Mouse (Mus musculus) frontal cortex, postnatal 36 days (tissue): Measurements from ENCODE around the gene Taok1.

ENCODE experiments used
- DNase-seq, 2 experiments: peaks; one replicate each; pipeline ENCODE4 v3.0.0; 2022; ENCODE audit warnings: low spot score in 2 of 2

Taok1 gene

DNA sequence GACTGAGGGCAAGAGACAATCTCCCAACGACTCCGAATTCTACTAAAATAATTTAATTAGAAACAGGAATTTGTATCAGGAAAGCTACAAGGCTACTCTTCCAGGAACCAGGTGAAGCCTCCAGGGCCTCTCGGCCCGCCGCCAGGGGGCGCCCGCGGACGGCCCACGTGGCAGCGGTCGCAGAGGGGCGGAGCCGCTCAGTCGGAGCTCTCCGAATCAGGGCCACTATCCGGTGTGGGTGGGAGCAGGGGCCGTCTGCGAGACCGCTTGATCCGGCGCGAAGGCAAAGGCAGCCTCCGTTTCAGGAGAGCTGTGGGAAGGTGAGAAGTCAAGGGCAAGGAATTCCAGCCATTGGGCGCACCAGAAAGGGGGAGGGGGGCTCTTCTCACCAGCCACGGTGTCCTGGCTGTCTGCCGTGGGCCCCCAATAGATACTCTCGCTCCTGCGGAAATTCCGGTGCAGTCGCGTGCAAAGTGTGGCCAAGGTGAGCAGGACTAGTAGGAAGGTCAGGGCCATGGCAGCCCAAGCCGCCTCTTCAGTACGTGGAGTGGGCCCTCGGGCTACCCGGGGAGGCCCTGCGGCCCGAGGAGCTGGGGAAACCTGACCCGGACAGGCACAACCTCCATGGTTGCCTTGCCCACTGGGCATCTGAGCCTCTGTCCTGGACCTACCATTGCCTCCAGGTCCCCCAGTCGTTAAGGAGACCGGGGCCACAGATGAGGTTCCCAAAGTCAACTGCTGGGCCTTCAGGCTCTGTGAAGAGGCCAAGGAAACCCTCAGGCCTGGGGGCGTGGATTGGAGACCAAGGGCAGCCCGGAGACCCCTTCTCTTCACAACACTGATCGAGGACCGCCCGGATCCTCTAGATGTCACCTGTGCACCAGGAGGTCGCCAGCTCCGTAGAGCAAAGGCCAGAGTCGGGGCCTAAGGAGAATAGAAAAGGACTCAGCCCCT, 99.3 kb downstream of the Taok1 start:
- DNase-seq: peak in 1 of 2 experiments; percentile 86

- DNase-seq: no peak
These were observed 100.2 kb downstream of the Taok1 start for GRCm38 (mm10) chr11:77507426-77507825.

DNA sequence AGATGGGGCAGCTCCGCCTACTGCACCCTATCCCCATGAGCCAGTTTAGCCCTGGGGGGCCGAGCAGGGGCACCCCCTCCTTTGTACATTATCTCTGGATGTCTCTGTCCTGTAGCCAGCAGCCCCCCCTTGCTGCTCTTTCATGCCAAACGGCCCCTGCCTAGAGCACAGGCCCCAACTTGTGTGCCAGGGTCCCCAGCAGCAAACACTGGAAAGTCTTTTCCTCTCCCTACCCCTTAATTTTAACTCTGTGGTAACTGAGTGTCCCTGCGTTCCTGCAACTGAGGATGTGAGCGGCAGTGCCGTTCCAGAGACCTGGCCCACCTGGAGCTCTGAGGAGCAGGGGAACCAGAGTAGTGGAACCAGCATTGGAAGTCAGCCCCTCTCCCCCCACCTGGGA, 100.7 kb downstream of the Taok1 start:
- DNase-seq: no peak

DNA sequence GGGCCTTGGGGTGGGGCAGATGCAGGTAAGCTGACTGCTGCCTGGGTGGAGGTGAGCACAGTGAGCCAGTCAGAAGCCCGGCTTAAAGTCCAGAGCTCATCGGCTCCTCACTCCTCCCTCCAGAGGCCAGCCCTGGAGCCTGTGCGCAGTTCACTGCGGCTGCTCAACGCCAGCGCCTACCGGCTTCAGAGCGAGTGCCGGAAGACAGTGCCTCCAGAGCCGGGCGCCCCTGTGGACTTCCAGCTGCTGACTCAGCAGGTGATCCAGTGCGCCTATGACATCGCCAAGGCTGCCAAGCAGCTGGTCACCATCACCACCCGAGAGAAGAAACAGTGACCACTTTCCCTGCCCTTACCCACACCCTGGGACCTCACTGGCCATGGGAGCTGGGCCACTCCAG, 101.3 kb downstream of the Taok1 start:
- DNase-seq: no peak

- DNase-seq: no peak
These were observed 102.2 kb downstream of the Taok1 start for GRCm38 (mm10) chr11:77505291-77505980.

DNA sequence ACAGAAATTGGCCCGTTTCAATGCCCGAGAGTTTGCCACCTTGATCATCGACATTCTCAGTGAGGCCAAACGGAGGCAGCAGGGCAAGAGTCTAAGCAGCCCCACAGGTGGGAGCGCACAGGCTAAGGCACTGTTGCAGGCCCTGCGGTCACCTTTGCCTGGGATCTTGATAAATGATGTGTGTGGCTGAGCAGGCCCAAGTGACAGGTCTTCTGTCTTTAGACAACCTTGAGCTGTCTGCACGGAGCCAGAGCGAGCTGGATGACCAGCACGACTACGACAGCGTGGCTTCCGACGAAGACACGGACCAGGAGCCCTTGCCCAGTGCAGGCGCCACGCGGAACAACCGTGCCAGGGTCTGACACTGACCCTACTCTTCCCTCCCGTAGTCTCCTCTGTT, 103.2 kb downstream of the Taok1 start:
- no peak for DNase-seq

GRCm38 (mm10) chr11:77503511-77503910, 104.1 kb downstream of the Taok1 start:
- no peak for DNase-seq

DNA sequence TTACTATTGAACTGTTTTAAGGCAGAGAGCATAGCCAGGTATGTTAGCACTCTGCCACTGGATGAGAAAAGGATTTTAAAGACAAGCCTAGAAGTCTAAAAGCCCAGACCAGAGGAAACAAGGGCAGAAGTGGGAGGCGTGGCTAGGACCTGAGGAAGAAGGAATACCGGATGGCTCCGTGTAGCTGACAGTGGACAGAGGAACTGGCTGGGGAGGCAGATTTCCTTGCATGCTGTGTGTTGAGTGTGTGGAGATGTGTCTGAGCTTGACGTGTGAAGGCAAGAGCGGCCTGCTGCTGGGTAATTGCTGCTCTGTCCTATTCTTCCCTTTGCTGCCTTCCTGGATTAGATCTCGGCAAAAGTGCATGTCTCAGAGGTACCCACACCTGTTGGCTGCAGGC, 105.1 kb downstream of the Taok1 start:
- no peak for DNase-seq

DNA sequence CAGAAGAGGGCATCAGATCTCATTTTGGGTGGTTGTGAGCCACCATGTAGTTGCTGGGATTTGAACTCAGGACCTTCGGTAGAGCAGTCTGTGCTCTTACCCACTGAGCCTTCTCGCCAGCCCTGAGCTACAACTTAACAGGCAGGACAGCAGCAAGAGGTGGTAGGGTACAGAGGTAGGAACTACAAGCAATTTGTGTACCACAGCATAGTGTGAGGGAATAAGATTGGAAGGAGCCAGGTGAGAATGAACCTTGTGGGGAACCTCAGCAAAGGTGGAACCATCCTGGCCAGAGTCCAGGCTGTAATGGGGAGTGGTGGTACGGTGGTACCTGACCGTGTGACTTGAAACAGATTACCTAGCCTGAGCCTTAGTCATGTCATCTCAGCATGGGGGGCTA, 105.6 kb downstream of the Taok1 start:
- DNase-seq: no peak

GRCm38 (mm10) chr11:77501392-77501791, 106.2 kb downstream of the Taok1 start:
- DNase-seq: peak in 1 of 2 experiments; percentile 84

DNA sequence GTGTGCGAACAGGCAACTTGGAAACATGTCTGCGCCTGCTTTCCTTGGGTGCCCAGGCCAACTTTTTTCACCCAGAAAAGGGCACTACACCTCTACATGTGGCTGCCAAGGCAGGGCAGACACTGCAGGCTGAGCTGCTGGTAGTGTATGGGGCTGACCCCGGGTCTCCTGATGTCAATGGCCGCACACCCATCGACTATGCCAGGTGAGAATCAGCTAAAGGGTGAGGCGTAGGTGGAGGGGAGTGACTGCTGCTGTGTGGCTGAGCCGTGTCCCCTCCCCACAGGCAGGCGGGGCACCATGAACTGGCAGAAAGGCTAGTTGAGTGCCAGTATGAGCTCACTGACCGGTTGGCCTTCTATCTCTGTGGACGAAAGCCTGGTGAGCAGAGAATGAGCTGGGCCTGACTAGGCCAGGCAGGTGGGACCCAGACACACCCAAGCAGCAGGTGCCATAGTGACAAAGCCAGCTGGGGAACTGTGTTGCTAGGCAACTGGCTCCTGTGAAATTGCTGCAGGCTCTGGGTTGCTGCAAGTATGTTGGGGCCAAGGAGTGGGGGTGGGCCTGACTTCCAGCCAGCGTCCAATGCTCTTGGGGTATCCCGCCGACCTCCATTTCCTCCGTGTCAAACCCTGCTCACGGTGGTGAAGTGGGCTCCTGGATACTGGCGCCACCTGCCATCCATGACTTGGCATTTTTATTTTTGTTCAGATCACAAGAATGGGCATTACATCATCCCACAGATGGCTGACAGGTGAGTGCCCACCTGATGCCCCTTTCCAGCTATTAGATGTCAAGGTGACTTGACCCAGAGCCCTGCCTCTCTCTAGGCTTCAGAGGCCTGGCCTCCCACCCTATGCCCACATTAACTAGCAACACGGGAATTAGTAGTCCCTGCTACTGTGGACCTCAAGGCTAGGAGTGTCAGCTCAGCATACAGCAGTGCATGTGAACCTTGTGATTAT, 107.0 kb downstream of the Taok1 start:
- peak in 1 of 2 experiments; percentile 74 for DNase-seq

- no peak for DNase-seq
These were observed 108.3 kb downstream of the Taok1 start for GRCm38 (mm10) chr11:77499354-77499753.

GRCm38 (mm10) chr11:77498261-77499139, 109.1 kb downstream of the Taok1 start:
- no peak for DNase-seq

- no peak for DNase-seq
These were observed 109.8 kb downstream of the Taok1 start for GRCm38 (mm10) chr11:77497851-77498250.

- no peak for DNase-seq
These were observed 110.3 kb downstream of the Taok1 start for GRCm38 (mm10) chr11:77497341-77497756.

- no peak for DNase-seq
These were observed 112.1 kb downstream of the Taok1 start for GRCm38 (mm10) chr11:77495507-77495906.

DNA sequence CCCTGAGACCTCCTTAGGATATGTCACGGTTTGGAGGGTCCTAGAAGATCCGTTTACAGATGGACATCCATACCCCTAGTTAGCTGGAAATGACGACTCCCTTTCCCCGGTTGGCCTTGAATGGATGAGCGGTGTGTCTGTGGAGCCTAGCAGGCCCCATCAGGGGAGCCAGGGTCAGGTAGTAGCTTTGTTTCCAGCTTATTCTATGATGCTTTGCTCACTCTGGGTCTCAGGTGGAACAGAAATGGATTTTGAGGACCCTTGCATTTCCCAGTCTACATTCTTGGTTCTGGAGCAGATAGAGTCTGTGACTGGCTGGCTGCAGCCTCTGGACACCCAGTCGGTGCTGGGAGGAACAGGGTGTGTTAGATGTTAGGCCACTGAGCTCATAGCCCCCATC, 112.8 kb downstream of the Taok1 start:
- DNase-seq: no peak

- DNase-seq: no peak
These were observed 113.3 kb downstream of the Taok1 start for GRCm38 (mm10) chr11:77494344-77494676.

GRCm38 (mm10) chr11:77493512-77494343, 113.9 kb downstream of the Taok1 start, which contains the start of gene Git1:
Gene Git1, plus strand, starts transcription at chr11:77493562.
- peak; percentile 66 to 70 for DNase-seq

GRCm38 (mm10) chr11:77492911-77493332, 114.7 kb downstream of the Taok1 start:
- peak; percentile 88 to 91 for DNase-seq
